Mouse (Mus musculus): ENCODE data around the gene Scn4b.

DNA sequence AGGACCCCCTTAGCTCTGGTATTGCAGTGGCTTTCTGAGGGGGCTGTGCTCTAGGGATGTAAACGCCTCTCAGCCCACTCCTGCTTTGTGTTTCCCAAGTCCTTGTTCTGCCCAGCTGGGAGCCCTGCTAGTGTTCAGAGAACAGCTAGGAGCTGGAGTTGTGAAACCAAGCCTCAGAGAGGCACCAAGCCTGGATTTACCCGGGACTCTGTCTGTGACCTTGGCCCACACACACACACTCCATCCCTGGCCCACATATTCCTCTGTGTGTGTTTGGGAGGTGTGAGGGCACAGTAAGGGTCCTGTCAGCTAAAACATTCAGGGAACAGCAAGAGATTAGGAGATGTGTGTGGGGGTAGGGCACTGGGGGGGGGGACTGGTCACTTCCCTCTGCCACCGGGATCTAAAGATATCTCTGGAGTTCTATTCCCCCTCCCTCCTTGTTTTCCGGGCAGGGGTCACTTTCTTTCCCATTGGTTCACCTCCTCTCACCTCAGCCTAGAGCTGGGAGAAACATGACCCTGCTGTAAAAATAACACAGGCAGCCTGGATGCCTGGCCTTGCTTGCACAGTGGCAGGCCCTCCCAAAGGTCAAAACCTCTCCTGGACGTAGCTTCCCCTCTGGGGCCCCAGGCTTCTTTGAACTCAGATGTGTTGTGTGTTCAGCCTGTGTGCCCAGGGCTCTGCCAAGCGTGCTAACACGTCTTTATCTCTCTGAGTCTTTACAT is 1.6 kb upstream of the Scn4b start:
- TF ChIP-seq CTCF (IDR thresholded peaks at IDR 0.05; ENCODE audit: borderline replicate concordance, extremely low read depth, insufficient read depth, insufficient read length) (no peak), POLR2A (IDR thresholded peaks at IDR 0.05; ENCODE audit: borderline replicate concordance, extremely low read depth, insufficient read depth, insufficient read length, poor library complexity, severe bottlenecking) (no peak)
